Mouse (Mus musculus): ENCODE results near the gene Pde4a. TPM values are rescaled to one million over a fixed set of nuclear protein-coding genes. Genes with fewer than 3 reads are reported as not detected.

Pde4a gene
- polyA plus RNA-seq, 1 experiment, result 7.4 TPM

DNA sequence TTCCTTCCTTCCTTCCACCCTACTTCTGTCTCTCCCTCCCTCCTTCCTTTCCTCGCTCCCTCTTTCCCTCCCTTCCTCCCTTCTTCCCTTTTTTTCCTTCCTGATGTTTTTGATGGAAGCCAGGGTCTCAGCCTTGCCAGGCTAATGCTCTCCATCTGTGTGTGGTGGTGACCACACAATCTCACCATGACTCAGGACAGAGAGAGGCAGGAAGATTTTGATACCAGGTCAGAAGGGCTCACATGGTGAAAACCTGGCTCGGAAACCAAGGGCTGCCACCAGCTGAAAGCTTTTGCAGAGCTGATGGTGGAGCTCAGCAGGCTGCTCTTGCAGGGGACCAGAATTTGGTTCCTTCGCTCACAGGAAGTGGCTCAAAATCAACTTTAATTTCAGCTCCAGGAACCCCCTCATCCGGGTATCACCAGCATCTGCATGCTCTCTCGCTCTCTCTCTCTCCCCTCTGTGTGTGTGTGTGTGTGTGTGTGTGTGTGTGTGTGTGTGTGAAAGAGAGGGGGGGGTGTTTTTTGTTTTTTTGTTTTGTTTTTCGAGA, 95.1 kb downstream of the Pde4a start:
- Histone ChIP-seq H3K79me2 (ENCODE audit: control insufficient read depth, insufficient read depth) (peaks cover 3% of the 10 kb centered on the region), H3K27me3 (ENCODE audit: control insufficient read depth, insufficient read depth, insufficient read length) (no peaks in the 10 kb centered on the region), H3ac (ENCODE audit: control insufficient read depth, insufficient read length, low read depth) (no peak overlapping the region), H3K36me3 (ENCODE audit: control insufficient read depth, insufficient read depth) (no peaks in the 10 kb centered on the region), H3K4me3 (ENCODE audit: insufficient read depth, poor library complexity, severe bottlenecking) (no peak overlapping the region), H3K79me3 (ENCODE audit: low read depth) (peaks cover under 1% of the 10 kb centered on the region)
- TF ChIP-seq CEBPB (IDR thresholded peaks at IDR 0.05; ENCODE audit: low read depth) (no peak), USF1 (IDR thresholded peaks at IDR 0.05; ENCODE audit: low read depth) (no peak), MYOG (IDR thresholded peaks at IDR 0.05; ENCODE audit: control insufficient read depth, extremely low read depth, insufficient read length) (no peak), FOSL1 (IDR thresholded peaks at IDR 0.05; ENCODE audit: insufficient read depth, low read length, poor library complexity, severe bottlenecking) (no peak), CTCF (IDR thresholded peaks at IDR 0.05; ENCODE audit: control insufficient read depth, insufficient read depth, insufficient read length) (no peak), MYOD1 (IDR thresholded peaks at IDR 0.05; ENCODE audit: control insufficient read depth, insufficient read length, low read depth) (no peak), MAX (IDR thresholded peaks at IDR 0.05) (no peak)

DNA sequence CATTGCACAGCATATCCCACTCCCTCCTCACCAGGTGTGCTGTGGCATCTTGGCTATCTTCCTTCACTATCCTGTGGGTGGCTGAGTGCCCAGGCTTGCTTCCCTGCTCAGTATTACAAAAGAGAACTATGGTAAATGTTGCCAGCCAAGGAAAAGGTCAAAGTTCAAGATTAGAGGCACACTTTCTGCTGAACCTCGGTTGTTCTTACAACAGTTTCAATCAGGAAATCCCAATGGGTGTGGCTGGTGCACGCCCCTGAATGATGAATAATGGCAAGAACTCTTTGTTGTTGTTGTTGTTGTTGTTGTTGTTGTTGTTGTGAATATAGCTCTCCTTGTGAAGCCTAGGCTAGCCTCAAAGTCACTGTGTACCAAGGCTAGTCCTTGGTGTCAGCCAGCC, 96.3 kb downstream of the Pde4a start:
- no peaks in the 10 kb centered on the region for H3K36me3 ChIP-seq (ENCODE audit: control insufficient read depth, insufficient read depth)
- peaks cover 14% of the 10 kb centered on the region for H3K79me2 ChIP-seq (ENCODE audit: control insufficient read depth, insufficient read depth)
- no peak for TF ChIP-seq USF1 (IDR thresholded peaks at IDR 0.05; ENCODE audit: low read depth)
- no peak for TF ChIP-seq CTCF (IDR thresholded peaks at IDR 0.05; ENCODE audit: control insufficient read depth, insufficient read depth, insufficient read length)
- no peak for TF ChIP-seq MAX (IDR thresholded peaks at IDR 0.05)
- no peak for TF ChIP-seq CEBPB (IDR thresholded peaks at IDR 0.05; ENCODE audit: low read depth)
- H3K4me3 ChIP-seq (ENCODE audit: insufficient read depth, poor library complexity, severe bottlenecking), result no peak overlapping the region
- no peak overlapping the region for H3ac ChIP-seq (ENCODE audit: control insufficient read depth, insufficient read length, low read depth)
- H3K79me3 ChIP-seq (ENCODE audit: low read depth), result peaks cover 2% of the 10 kb centered on the region
- H3K27me3 ChIP-seq (ENCODE audit: control insufficient read depth, insufficient read depth, insufficient read length), result no peaks in the 10 kb centered on the region

Other genes with a start within 250 kb of the Pde4a start
- 69.7 TPM for gene Dnmt1, start 205.8 kb upstream of the Pde4a start, polyA plus RNA-seq (2012; fragmentation: generic; extraction: Trizol)
- gene S1pr2, start 188.9 kb upstream of the Pde4a start, polyA plus RNA-seq (2012; fragmentation: generic; extraction: Trizol), result 13.0 TPM
- 107 TPM for gene Mrpl4, start 163.0 kb upstream of the Pde4a start, polyA plus RNA-seq (2012; fragmentation: generic; extraction: Trizol)
- 0.09 TPM for gene Icam1, start 149.7 kb upstream of the Pde4a start, polyA plus RNA-seq (2012; fragmentation: generic; extraction: Trizol)
- 0.43 TPM for gene Icam4, start 136.3 kb upstream of the Pde4a start, polyA plus RNA-seq (2012; fragmentation: generic; extraction: Trizol)
- gene Icam5, start 133.6 kb upstream of the Pde4a start, polyA plus RNA-seq (2012; fragmentation: generic; extraction: Trizol), result 0.46 TPM
- 0.43 TPM for gene Zglp1, start 98.6 kb upstream of the Pde4a start, polyA plus RNA-seq (2012; fragmentation: generic; extraction: Trizol)
- 0.96 TPM for gene Gm49373, start 92.6 kb upstream of the Pde4a start, polyA plus RNA-seq (2012; fragmentation: generic; extraction: Trizol)
- 109 TPM for gene Fdx1l, start 92.1 kb upstream of the Pde4a start, polyA plus RNA-seq (2012; fragmentation: generic; extraction: Trizol)
- 1.3 TPM for gene Gm38431, start 73.7 kb upstream of the Pde4a start, polyA plus RNA-seq (2012; fragmentation: generic; extraction: Trizol)
- gene Raver1, start 73.7 kb upstream of the Pde4a start, polyA plus RNA-seq (2012; fragmentation: generic; extraction: Trizol), result 49.2 TPM
- 8.7 TPM for gene Tyk2, start 34.5 kb upstream of the Pde4a start, polyA plus RNA-seq (2012; fragmentation: generic; extraction: Trizol)
- gene Cdc37, start 15.7 kb upstream of the Pde4a start, polyA plus RNA-seq (2012; fragmentation: generic; extraction: Trizol), result 342 TPM
- 41.5 TPM for gene Keap1, start 73.6 kb downstream of the Pde4a start, polyA plus RNA-seq (2012; fragmentation: generic; extraction: Trizol)
- 0.04 TPM for gene S1pr5, start 82.7 kb downstream of the Pde4a start, polyA plus RNA-seq (2012; fragmentation: generic; extraction: Trizol)
- 33.7 TPM for gene Atg4d, start 99.6 kb downstream of the Pde4a start, polyA plus RNA-seq (2012; fragmentation: generic; extraction: Trizol)
- 29.3 TPM for gene Kri1, start 122.3 kb downstream of the Pde4a start, polyA plus RNA-seq (2012; fragmentation: generic; extraction: Trizol)
- 49.4 TPM for gene Cdkn2d, start 125.7 kb downstream of the Pde4a start, polyA plus RNA-seq (2012; fragmentation: generic; extraction: Trizol)
- not detected for gene Ap1m2, start 146.6 kb downstream of the Pde4a start, polyA plus RNA-seq (2012; fragmentation: generic; extraction: Trizol)
- 221 TPM for gene Slc44a2, start 155.0 kb downstream of the Pde4a start, polyA plus RNA-seq (2012; fragmentation: generic; extraction: Trizol)
- 66.6 TPM for gene Ilf3, start 202.2 kb downstream of the Pde4a start, polyA plus RNA-seq (2012; fragmentation: generic; extraction: Trizol)
- 61.7 TPM for gene Qtrt1, start 246.1 kb downstream of the Pde4a start, polyA plus RNA-seq (2012; fragmentation: generic; extraction: Trizol)

Measured in C2C12 (cell line).